Mouse (Mus musculus) cerebellum, postnatal 25 days (tissue): ENCODE measurements around the gene Mob3a.

Source experiments
- DNase-seq, 2 experiments: peaks; one replicate each; pipeline ENCODE4 v3.0.0; 2021; ENCODE audit warnings: mixed read lengths in 2 of 2

The Mob3a gene

GRCm38 (mm10) chr10:80701721-80702535, at the start of gene Mob3a, which contains the start of gene Izumo4:
Gene Mob3a (minus strand): TSS chr10:80701977.
Gene Izumo4 (plus strand): TSS chr10:80702184.
- DNase-seq = peak; percentile 98 to 99

GRCm38 (mm10) chr10:80751188-80751832, 49.5 kb upstream of the Mob3a start:
- peak; percentile 66 to 76 for DNase-seq

GRCm38 (mm10) chr10:80748609-80749008, 46.8 kb upstream of the Mob3a start:
- DNase-seq = no peak

- peak; percentile 90 to 92 for DNase-seq
Measured at GRCm38 (mm10) chr10:80747410-80747809, 45.6 kb upstream of the Mob3a start.

- peak in 1 of 2 experiments; percentile 44 for DNase-seq
Measured at GRCm38 (mm10) chr10:80744262-80744661, 42.5 kb upstream of the Mob3a start.

GRCm38 (mm10) chr10:80742180-80742978, 40.6 kb upstream of the Mob3a start, which contains the start of gene Ap3d1:
Gene Ap3d1 (minus strand): TSS chr10:80742264.
- peak; percentile 94 to 97 for DNase-seq

GRCm38 (mm10) chr10:80741634-80742179, 39.9 kb upstream of the Mob3a start:
- DNase-seq = no peak

GRCm38 (mm10) chr10:80741146-80741545, 39.4 kb upstream of the Mob3a start:
- peak; percentile 44 to 52 for DNase-seq

GRCm38 (mm10) chr10:80738657-80739056, 36.9 kb upstream of the Mob3a start:
- no peak for DNase-seq

GRCm38 (mm10) chr10:80736731-80737130, 35.0 kb upstream of the Mob3a start:
- DNase-seq = peak; percentile 70 to 71

- peak; percentile 57 to 69 for DNase-seq
Measured at GRCm38 (mm10) chr10:80732611-80733101, 30.9 kb upstream of the Mob3a start.

GRCm38 (mm10) chr10:80727369-80728127, 25.8 kb upstream of the Mob3a start:
- DNase-seq = no peak

GRCm38 (mm10) chr10:80717281-80717680, 15.5 kb upstream of the Mob3a start:
- DNase-seq = peak in 1 of 2 experiments; percentile 45

GRCm38 (mm10) chr10:80710834-80711233, 9.1 kb upstream of the Mob3a start:
- no peak for DNase-seq

GRCm38 (mm10) chr10:80705479-80705878, 3.7 kb upstream of the Mob3a start:
- no peak for DNase-seq

GRCm38 (mm10) chr10:80705033-80705432, 3.3 kb upstream of the Mob3a start:
- no peak for DNase-seq

- DNase-seq = peak in 1 of 2 experiments; percentile 45
Measured at GRCm38 (mm10) chr10:80704418-80704817, 2.6 kb upstream of the Mob3a start.

GRCm38 (mm10) chr10:80703643-80704042, 1.9 kb upstream of the Mob3a start:
- DNase-seq = peak in 1 of 2 experiments; percentile 51

- DNase-seq = peak; percentile 96
Measured at GRCm38 (mm10) chr10:80702536-80703390, 986 bp upstream of the Mob3a start.

- DNase-seq = no peak
Measured at GRCm38 (mm10) chr10:80700732-80701131, 1.0 kb downstream of the Mob3a start.
